Mouse (Mus musculus): Measurements from ENCODE around the gene Snd1.

DNA sequence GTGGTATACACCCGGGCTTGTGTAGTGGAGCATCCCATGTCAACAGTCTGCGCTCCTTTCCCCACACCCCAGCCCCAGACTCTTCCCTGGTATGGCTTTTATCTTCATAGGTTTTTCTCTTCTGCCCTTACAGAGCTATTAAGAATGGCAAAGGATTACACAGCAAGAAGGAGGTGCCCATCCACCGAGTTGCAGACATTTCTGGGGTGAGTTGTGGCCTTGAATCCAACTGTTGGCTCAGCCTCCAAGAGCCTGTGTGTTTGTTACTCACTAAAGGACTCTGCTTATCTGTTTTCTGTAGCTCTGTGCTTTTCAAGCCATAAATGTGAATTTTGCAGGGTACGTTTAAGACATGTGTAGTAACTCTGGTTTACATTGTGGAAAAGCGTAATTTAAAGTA lies 249.8 kb downstream of the Snd1 start:
- TF ChIP-seq POLR2A (IDR thresholded peaks at IDR 0.05; ENCODE audit: borderline replicate concordance, control insufficient read depth, low read depth, low read length) (no peak), CTCF (IDR thresholded peaks at IDR 0.05; ENCODE audit: control insufficient read depth, insufficient read depth, low read length) (no peak)
